Mouse (Mus musculus) liver, embryonic 14.5 days (tissue): Measurements from ENCODE around the gene Fbxo6. TPM values are rescaled to one million over a fixed set of nuclear protein-coding genes. Genes with fewer than 3 reads are reported as not detected.

Source experiments
- ATAC-seq: fragments of 200-750 bp; cut with Nextera tagmentation; 2 replicates; pipeline ENCODE4 v1.8.0; 2017; ENCODE audit warnings: moderate number of reproducible peaks, mild to moderate bottlenecking, moderate library complexity; ENCODE audit not compliant: insufficient read depth
- DNase-seq, 3 experiments: peaks; one replicate each; pipeline ENCODE4 v3.0.0-alpha.2; 2012 to 2013; ENCODE audit warnings: low read depth in 3 of 3, low spot score in 3 of 3
- H3K27ac ChIP-seq: fragments of 300-500 bp; sonication (generic); 2 replicates; pipeline ENCODE4 v1.5.1; 2014; ENCODE audit warnings: moderate library complexity, mild to moderate bottlenecking, control low read depth, inconsistent platforms
- H3K27me3 ChIP-seq: fragments of 300-500 bp; sonication (generic); 2 replicates; pipeline ENCODE4 v1.6.1; 2014; ENCODE audit warnings: mild to moderate bottlenecking, low read length, moderate library complexity; ENCODE audit not compliant: control insufficient read depth, insufficient read depth
- H3K36me3 ChIP-seq: fragments of 300-500 bp; sonication (generic); replicated peaks from 2 replicates; pipeline ENCODE4 v1.6.1; 2014; ENCODE audit warnings: low read depth; ENCODE audit not compliant: control insufficient read depth, insufficient read depth
- H3K4me1 ChIP-seq, 2 experiments: fragments of 200-500 bp in 1 of 2; fragments of 300-500 bp in 1 of 2; sonication (generic) in 1 of 2; replicated peaks; 2 replicates each; pipeline ENCODE4 v1.6.1; 2012 to 2014; ENCODE audit warnings: antibody characterized with exemption in 1 of 2, inconsistent platforms in 1 of 2, low read length in 1 of 2; ENCODE audit not compliant: control insufficient read depth in 2 of 2, insufficient read depth in 2 of 2
- H3K4me2 ChIP-seq: fragments of 300-500 bp; sonication (generic); 2 replicates; pipeline ENCODE4 v1.6.1; 2014; ENCODE audit warnings: low read depth, mild to moderate bottlenecking, control low read depth, moderate library complexity
- H3K4me3 ChIP-seq, 2 experiments: fragments of 200-500 bp in 1 of 2; fragments of 300-500 bp in 1 of 2; sonication (generic) in 1 of 2; 2 replicates each; pipeline ENCODE4 v1.5.1; 2012 to 2014; ENCODE audit warnings: low read depth in 2 of 2, low read length in 2 of 2, mild to moderate bottlenecking in 2 of 2, control low read depth in 1 of 2, inconsistent platforms in 1 of 2, moderate library complexity in 1 of 2; ENCODE audit not compliant: insufficient read depth in 1 of 2
- H3K9ac ChIP-seq: fragments of 300-500 bp; sonication (generic); replicated peaks from 2 replicates; pipeline ENCODE4 v1.6.1; 2014; ENCODE audit warnings: mild to moderate bottlenecking, control low read depth, moderate library complexity
- H3K9me3 ChIP-seq: fragments of 300-500 bp; sonication (generic); 2 replicates; pipeline ENCODE4 v1.6.1; 2016; ENCODE audit warnings: low read length, mixed read lengths; ENCODE audit not compliant: control insufficient read depth
- CTCF ChIP-seq: IDR thresholded peaks from 2 replicates; pipeline ENCODE4 v1.5.1; 2016; ENCODE audit warnings: antibody characterized with exemption, low read depth, control low read depth
- EP300 ChIP-seq: IDR thresholded peaks from 2 replicates; pipeline ENCODE4 v1.6.1; 2016; ENCODE audit warnings: antibody characterized with exemption, low read depth
- WGBS: fragments of 180-500 bp; shearing (Covaris S2); extraction: QIAGEN DNeasy Blood & Tissue Kit; methylation state at CpG from one replicate; pipeline ENCODE4 v1.1.7; 2014; ENCODE audit not compliant: insufficient replicate concordance; 5-methylcytosine and 5-hydroxymethylcytosine counted together
- polyA plus RNA-seq, 2 experiments: library from polyadenylated mRNA; depleted of rRNA in 1 of 2; stranded (reverse) in 1 of 2; unstranded in 1 of 2; fragments of >200 nt; fragmentation: Nextera tagmentation in 1 of 2; extraction: Ambion mirVana in 1 of 2; gene quantifications; 2 replicates each; pipeline versions ENCODE4 v1.2.1 to v1.2.3; 2012 to 2014

Fbxo6 gene
- polyA plus RNA-seq, 2 experiments = 7.5 to 15.1 TPM

DNA sequence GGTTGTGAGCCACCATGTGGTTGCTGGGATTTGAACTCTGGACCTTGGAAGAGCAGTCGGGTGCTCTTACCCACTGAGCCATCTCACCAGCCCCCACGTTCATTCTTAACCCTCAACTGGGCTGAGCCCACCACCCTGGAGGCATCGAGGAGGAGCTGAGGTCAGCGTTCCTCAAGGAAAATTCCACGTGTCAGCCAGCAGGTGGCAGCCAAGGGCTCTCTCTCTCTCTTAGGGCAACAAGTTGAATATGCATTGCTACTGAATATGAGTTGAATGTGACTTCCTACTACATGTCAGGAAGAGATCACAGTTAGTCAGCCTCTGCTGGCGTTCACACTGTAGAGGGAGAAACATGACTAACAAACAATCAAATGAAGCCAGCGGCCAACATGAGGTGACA lies 16.3 kb upstream of the Fbxo6 start:
- H3K4me3 ChIP-seq = no peak overlapping the region
- H3K9me3 ChIP-seq = no peaks in the 10 kb centered on the region
- H3K4me2 ChIP-seq = no peak overlapping the region
- DNase-seq (peak in 1 of 3 experiments; percentile 30), ATAC-seq (no peak; the same call in 1 of the 2 replicates)
- WGBS = 13% methylated on average over 7 of the region's 7 CpGs
- no peak overlapping the region for H3K27ac ChIP-seq
- TF ChIP-seq EP300 = no peak
- TF ChIP-seq CTCF = peak; percentile 92
- H3K4me1 ChIP-seq = no peaks in the 10 kb centered on the region
- no peak overlapping the region for H3K9ac ChIP-seq
- peaks cover 57% of the 10 kb centered on the region for H3K27me3 ChIP-seq
- no peaks in the 10 kb centered on the region for H3K36me3 ChIP-seq

DNA sequence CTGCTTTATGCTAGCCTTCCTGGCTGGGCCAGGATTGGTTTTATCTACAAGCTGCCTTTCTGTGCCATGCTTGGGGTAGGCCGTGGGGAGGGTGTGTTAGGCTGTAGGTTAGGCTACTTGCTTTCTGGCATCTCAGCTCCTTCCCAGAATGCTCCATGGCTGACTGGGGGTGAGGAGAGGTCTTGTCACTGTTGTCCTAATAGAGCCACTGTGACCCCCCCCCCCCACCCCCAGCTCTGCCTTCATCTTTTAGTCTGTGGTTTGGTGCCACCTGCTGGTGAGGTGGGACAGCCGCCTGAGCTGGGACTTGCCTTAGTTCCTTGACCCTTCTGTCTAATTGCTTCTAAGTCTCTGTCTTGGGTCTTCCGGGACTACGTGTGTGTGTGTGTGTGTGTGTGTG lies 15.0 kb upstream of the Fbxo6 start:
- H3K4me3 ChIP-seq = no peak overlapping the region
- 25% methylated on average over 4 of the region's 4 CpGs for WGBS
- H3K4me1 ChIP-seq = no peaks in the 10 kb centered on the region
- peaks cover 56% of the 10 kb centered on the region for H3K27me3 ChIP-seq
- no peaks in the 10 kb centered on the region for H3K9me3 ChIP-seq
- no peak overlapping the region for H3K27ac ChIP-seq
- H3K4me2 ChIP-seq = no peak overlapping the region
- no peak overlapping the region for H3K9ac ChIP-seq
- H3K36me3 ChIP-seq = no peaks in the 10 kb centered on the region
- DNase-seq = peak in 1 of 3 experiments; percentile 24
- no peak for ATAC-seq
- TF ChIP-seq CTCF = peak; percentile 70
- no peak for TF ChIP-seq EP300

DNA sequence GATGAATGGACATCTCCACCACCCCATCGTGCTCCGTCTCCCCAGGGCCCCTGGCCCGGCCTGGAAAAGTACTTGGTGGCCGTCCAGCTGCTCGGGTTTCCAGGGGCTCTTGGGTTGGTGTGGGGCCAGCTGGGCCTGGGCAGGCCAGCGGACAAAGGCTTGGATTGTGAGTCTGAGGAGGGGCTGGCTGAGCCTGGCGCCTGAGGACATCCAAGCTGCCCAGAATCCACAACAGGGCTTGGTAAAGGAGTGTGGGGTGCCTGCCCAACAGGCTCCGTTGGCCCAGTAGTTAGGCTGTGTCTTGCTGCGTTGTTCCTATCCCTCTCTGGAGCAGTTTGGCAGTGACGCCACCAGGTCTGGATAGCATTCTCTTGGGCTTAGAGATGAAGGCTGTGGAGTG lies 14.5 kb upstream of the Fbxo6 start:
- Histone ChIP-seq H3K36me3 (no peaks in the 10 kb centered on the region), H3K9ac (no peak overlapping the region), H3K27me3 (peaks cover 61% of the 10 kb centered on the region), H3K9me3 (no peaks in the 10 kb centered on the region), H3K27ac (no peak overlapping the region), H3K4me1 (no peaks in the 10 kb centered on the region), H3K4me2 (no peak overlapping the region), H3K4me3 (no peak overlapping the region)
- DNase-seq (no peak), ATAC-seq (no peak)
- TF ChIP-seq EP300 = no peak
- no peak for TF ChIP-seq CTCF
- WGBS = 17% methylated on average over 10 of the region's 10 CpGs

DNA sequence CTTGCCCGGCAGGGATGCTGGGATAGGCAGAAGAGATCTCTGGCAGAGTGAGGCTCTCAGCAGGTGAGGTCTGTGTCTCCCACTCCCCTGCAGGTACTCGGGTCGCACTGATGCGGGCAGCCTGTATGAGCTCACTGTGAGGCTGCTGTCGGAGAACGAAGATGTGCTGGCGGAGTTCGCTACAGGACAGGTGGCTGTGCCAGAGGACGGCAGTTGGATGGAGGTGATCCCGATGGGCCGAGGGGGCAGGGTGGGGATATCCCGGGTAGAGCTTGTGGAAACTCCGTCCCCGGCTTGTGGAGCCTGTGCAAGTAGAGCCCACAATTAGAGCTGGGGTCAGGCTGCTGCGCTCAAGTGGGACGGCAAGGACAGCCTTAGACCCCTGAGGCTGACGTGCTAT lies 13.6 kb upstream of the Fbxo6 start:
- no peak overlapping the region for H3K9ac ChIP-seq
- WGBS = 7% methylated on average over 17 of the region's 17 CpGs
- no peak overlapping the region for H3K27ac ChIP-seq
- ATAC-seq (no peak), DNase-seq (no peak)
- H3K27me3 ChIP-seq = peaks cover 70% of the 10 kb centered on the region
- H3K4me1 ChIP-seq = no peaks in the 10 kb centered on the region
- no peaks in the 10 kb centered on the region for H3K36me3 ChIP-seq
- H3K9me3 ChIP-seq = no peaks in the 10 kb centered on the region
- no peak overlapping the region for H3K4me3 ChIP-seq
- no peak overlapping the region for H3K4me2 ChIP-seq
- TF ChIP-seq CTCF (no peak), EP300 (no peak)

DNA sequence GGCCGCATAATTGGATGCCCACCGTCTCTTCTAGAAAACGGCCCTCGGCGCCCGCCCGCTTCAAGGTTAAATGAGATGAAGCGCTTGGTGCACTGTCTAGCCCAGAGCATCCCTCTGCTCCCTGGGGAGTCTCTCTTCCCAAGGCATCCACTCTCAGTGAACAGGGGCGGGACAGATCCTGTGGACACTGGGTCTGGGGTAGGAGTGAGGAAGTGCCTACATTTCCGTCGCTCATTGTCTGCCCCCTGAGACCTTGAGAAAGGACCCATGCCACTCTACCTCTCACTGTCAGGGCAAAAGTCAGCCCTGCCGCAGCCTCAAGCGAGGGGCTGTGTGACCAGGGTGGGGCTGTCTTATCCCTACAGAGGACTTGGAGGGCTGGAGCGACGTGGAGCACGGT lies 12.5 kb upstream of the Fbxo6 start:
- DNase-seq = no peak
- Histone ChIP-seq H3K4me1 (0 out of 4 replicates have a peak, but pooled peaks cover 1 to 2% of the 10 kb centered on the region in 2 experiments), H3K4me2 (no peak overlapping the region), H3K27ac (no peak overlapping the region), H3K4me3 (no peak overlapping the region), H3K9me3 (no peaks in the 10 kb centered on the region), H3K9ac (no peak overlapping the region), H3K36me3 (no peaks in the 10 kb centered on the region), H3K27me3 (peaks cover 70% of the 10 kb centered on the region)
- TF ChIP-seq CTCF = no peak
- no peak for TF ChIP-seq EP300
- no peak for ATAC-seq
- WGBS = 4% methylated on average over 16 of the region's 16 CpGs

DNA sequence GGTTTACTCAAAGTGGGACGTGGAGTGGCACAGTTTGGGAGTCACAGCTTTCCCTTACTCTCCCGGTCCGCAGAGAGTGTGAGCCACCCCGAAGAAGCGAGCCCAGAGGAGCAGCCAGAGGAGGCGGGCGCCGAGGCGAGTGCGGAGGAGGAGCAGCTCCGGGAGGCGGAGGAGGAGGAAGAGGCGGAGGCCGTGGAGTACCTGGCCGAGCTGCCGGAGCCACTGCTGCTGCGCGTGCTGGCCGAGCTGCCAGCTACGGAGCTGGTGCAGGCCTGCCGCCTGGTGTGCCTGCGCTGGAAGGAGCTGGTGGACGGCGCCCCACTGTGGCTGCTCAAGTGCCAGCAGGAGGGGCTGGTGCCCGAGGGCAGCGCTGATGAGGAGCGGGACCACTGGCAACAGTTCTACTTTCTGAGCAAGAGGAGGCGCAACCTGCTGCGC lies 12.1 kb upstream of the Fbxo6 start:
- Histone ChIP-seq H3K36me3 (no peaks in the 10 kb centered on the region), H3K4me1 (peaks cover 3 to 4% of the 10 kb centered on the region in 2 experiments; a peak in 1 of 4 replicates), H3K9me3 (no peaks in the 10 kb centered on the region), H3K27me3 (peaks cover 70% of the 10 kb centered on the region), H3K27ac (no peak overlapping the region), H3K4me2 (no peak overlapping the region; the same call in 1 of the 2 replicates), H3K9ac (no peak overlapping the region), H3K4me3 (no peak overlapping the region)
- ATAC-seq (no peak), DNase-seq (no peak)
- 1% methylated on average over 29 of the region's 29 CpGs for WGBS
- TF ChIP-seq CTCF (peak; percentile 78), EP300 (no peak)
